Mouse (Mus musculus): ENCODE results near the gene Dusp23. TPM values are rescaled to one million over a fixed set of nuclear protein-coding genes. Genes with fewer than 3 reads are reported as not detected.

Dusp23 gene
- total and polyA plus RNA-seq, 2 experiments from 2014 or later = 3.8 to 9.0 TPM

DNA sequence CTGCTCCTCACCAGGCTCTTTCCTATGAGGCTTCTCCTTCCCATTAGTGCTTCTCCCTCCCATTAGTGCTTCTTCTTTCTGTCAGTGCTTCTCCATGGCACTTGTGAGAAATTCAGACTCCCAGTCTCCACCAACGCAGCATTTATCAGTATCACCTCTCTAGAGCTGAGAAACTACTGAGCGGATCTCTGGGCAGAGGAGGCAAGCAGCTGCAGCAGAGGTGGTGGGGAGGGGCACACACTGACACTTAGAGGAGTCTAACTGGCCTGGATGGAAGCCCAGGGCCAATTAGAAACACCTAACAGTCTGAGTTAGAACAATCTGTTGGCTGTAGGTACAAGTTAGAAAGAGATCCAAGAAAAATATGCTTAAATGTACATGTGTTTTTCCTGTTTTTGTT lies 6.0 kb upstream of the Dusp23 start:
- H3K27ac ChIP-seq = no peak overlapping the region
- ATAC-seq (no peak), DNase-seq (ENCODE audit: low spot score) (no peak)
- no peaks in the 10 kb centered on the region for H3K4me1 ChIP-seq (ENCODE audit: insufficient read depth, low read length)
- no peak overlapping the region for H3K4me2 ChIP-seq (ENCODE audit: low read depth, low read length)
- no peaks in the 10 kb centered on the region for H3K9me3 ChIP-seq (ENCODE audit: low read length)
- no peaks in the 10 kb centered on the region for H3K36me3 ChIP-seq (ENCODE audit: insufficient read depth, low read length)
- TF ChIP-seq CTCF (IDR thresholded peaks at IDR 0.05; ENCODE audit: low read depth) = no peak
- H3K4me3 ChIP-seq (ENCODE audit: low read length) = no peak overlapping the region
- WGBS = 69% methylated on average over 2 of the region's 2 CpGs
- H3K27me3 ChIP-seq (ENCODE audit: insufficient read depth, low read length) = no peaks in the 10 kb centered on the region
- no peak overlapping the region for H3K9ac ChIP-seq (replicated peaks; ENCODE audit: low read length)

GRCm38 (mm10) chr1:172637801-172638200 lies 5.0 kb upstream of the Dusp23 start:
- Histone ChIP-seq H3K4me3 (ENCODE audit: low read length) (no peak overlapping the region), H3K36me3 (ENCODE audit: insufficient read depth, low read length) (no peaks in the 10 kb centered on the region), H3K9me3 (ENCODE audit: low read length) (no peaks in the 10 kb centered on the region), H3K4me2 (ENCODE audit: low read depth, low read length) (no peak overlapping the region), H3K27me3 (ENCODE audit: insufficient read depth, low read length) (no peaks in the 10 kb centered on the region), H3K9ac (replicated peaks; ENCODE audit: low read length) (no peak overlapping the region), H3K4me1 (ENCODE audit: insufficient read depth, low read length) (no peaks in the 10 kb centered on the region), H3K27ac (no peak overlapping the region)
- DNase-seq (ENCODE audit: low spot score) (peak; percentile 58), ATAC-seq (no peak)
- WGBS = 76% methylated on average over 4 of the region's 4 CpGs
- peak; percentile 60 for TF ChIP-seq CTCF (IDR thresholded peaks at IDR 0.05; ENCODE audit: low read depth)

- TF ChIP-seq CTCF (IDR thresholded peaks at IDR 0.05; ENCODE audit: low read depth) = no peak
- Histone ChIP-seq H3K4me1 (ENCODE audit: insufficient read depth, low read length) (no peaks in the 10 kb centered on the region), H3K9me3 (ENCODE audit: low read length) (no peaks in the 10 kb centered on the region), H3K4me2 (ENCODE audit: low read depth, low read length) (no peak overlapping the region), H3K27ac (no peak overlapping the region), H3K36me3 (ENCODE audit: insufficient read depth, low read length) (no peaks in the 10 kb centered on the region), H3K27me3 (ENCODE audit: insufficient read depth, low read length) (no peaks in the 10 kb centered on the region), H3K4me3 (ENCODE audit: low read length) (no peak overlapping the region), H3K9ac (replicated peaks; ENCODE audit: low read length) (no peak overlapping the region)
- DNase-seq (ENCODE audit: low spot score) = no peak
- WGBS = 94% methylated on average over 5 of the region's 5 CpGs
- ATAC-seq = no peak
Observed at GRCm38 (mm10) chr1:172636266-172636665, 3.5 kb upstream of the Dusp23 start.

- DNase-seq (ENCODE audit: low spot score) (no peak), ATAC-seq (no peak)
- no peak overlapping the region for H3K27ac ChIP-seq
- no peak for TF ChIP-seq CTCF (IDR thresholded peaks at IDR 0.05; ENCODE audit: low read depth)
- no peaks in the 10 kb centered on the region for H3K9me3 ChIP-seq (ENCODE audit: low read length)
- no peaks in the 10 kb centered on the region for H3K36me3 ChIP-seq (ENCODE audit: insufficient read depth, low read length)
- H3K4me3 ChIP-seq (ENCODE audit: low read length) = no peak overlapping the region
- H3K27me3 ChIP-seq (ENCODE audit: insufficient read depth, low read length) = no peaks in the 10 kb centered on the region
- no peak overlapping the region for H3K4me2 ChIP-seq (ENCODE audit: low read depth, low read length)
- no peaks in the 10 kb centered on the region for H3K4me1 ChIP-seq (ENCODE audit: insufficient read depth, low read length)
- 50% methylated on average over 4 of the region's 4 CpGs for WGBS
- H3K9ac ChIP-seq (replicated peaks; ENCODE audit: low read length) = no peak overlapping the region
Observed at GRCm38 (mm10) chr1:172635258-172635657, 2.5 kb upstream of the Dusp23 start.

GRCm38 (mm10) chr1:172634136-172634535 lies 1.4 kb upstream of the Dusp23 start:
- Histone ChIP-seq H3K4me3 (ENCODE audit: low read length) (no peak overlapping the region), H3K27me3 (ENCODE audit: insufficient read depth, low read length) (no peaks in the 10 kb centered on the region), H3K27ac (0 out of 2 replicates have a peak overlapping the region, but pooled peaks have one; percentile 26), H3K4me2 (ENCODE audit: low read depth, low read length) (no peak overlapping the region), H3K9me3 (ENCODE audit: low read length) (no peaks in the 10 kb centered on the region), H3K36me3 (ENCODE audit: insufficient read depth, low read length) (no peaks in the 10 kb centered on the region), H3K4me1 (ENCODE audit: insufficient read depth, low read length) (no peaks in the 10 kb centered on the region), H3K9ac (replicated peaks; ENCODE audit: low read length) (no peak overlapping the region)
- ATAC-seq (no peak), DNase-seq (ENCODE audit: low spot score) (no peak)
- TF ChIP-seq CTCF (IDR thresholded peaks at IDR 0.05; ENCODE audit: low read depth) = no peak
- WGBS = 92% methylated on average over 2 of the region's 2 CpGs

GRCm38 (mm10) chr1:172631721-172632120 lies 1.0 kb downstream of the Dusp23 start:
- H3K4me2 ChIP-seq (ENCODE audit: low read depth, low read length) = no peak overlapping the region

DNA sequence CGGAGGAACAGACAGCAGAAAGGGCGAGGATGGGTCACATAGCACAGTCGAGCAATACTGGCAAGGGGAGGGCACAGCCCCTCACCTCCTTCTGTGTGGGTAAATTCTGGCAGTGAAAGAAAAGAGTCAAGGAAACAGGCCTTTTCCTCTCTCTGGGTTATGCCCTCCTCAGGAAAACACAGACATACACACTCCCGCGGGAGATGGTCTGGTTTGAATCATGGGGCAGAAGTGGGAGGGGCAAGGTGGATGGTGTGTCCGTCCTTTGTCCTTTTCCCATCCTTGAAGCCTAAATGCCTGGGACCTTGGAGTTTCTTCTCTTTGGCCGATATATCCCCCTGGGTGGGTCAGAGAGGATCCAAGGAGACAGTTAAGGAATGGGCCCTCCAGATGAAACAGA lies 2.9 kb downstream of the Dusp23 start:
- WGBS = 79% methylated on average over 7 of the region's 7 CpGs
- ATAC-seq (no peak), DNase-seq (ENCODE audit: low spot score) (no peak)
- Histone ChIP-seq H3K27me3 (ENCODE audit: insufficient read depth, low read length) (no peaks in the 10 kb centered on the region), H3K9me3 (ENCODE audit: low read length) (no peaks in the 10 kb centered on the region), H3K9ac (replicated peaks; ENCODE audit: low read length) (no peak overlapping the region), H3K4me1 (ENCODE audit: insufficient read depth, low read length) (no peaks in the 10 kb centered on the region), H3K27ac (no peak overlapping the region), H3K36me3 (ENCODE audit: insufficient read depth, low read length) (no peaks in the 10 kb centered on the region), H3K4me2 (ENCODE audit: low read depth, low read length) (no peak overlapping the region), H3K4me3 (ENCODE audit: low read length) (no peak overlapping the region)
- TF ChIP-seq CTCF (IDR thresholded peaks at IDR 0.05; ENCODE audit: low read depth) = no peak

More at GRCm38 (mm10) chr1:172631721-172632120, 1.0 kb downstream of the Dusp23 start:
- ATAC-seq = no peak
- no peak overlapping the region for H3K27ac ChIP-seq
- WGBS = 81% methylated on average over 5 of the region's 5 CpGs
- DNase-seq (ENCODE audit: low spot score) = no peak
- H3K9me3 ChIP-seq (ENCODE audit: low read length) = no peaks in the 10 kb centered on the region
- no peaks in the 10 kb centered on the region for H3K27me3 ChIP-seq (ENCODE audit: insufficient read depth, low read length)
- no peaks in the 10 kb centered on the region for H3K4me1 ChIP-seq (ENCODE audit: insufficient read depth, low read length)
- no peak overlapping the region for H3K9ac ChIP-seq (replicated peaks; ENCODE audit: low read length)
- H3K36me3 ChIP-seq (ENCODE audit: insufficient read depth, low read length) = no peaks in the 10 kb centered on the region
- H3K4me3 ChIP-seq (ENCODE audit: low read length) = no peak overlapping the region
- TF ChIP-seq CTCF (IDR thresholded peaks at IDR 0.05; ENCODE audit: low read depth) = no peak

Data from hindbrain, postnatal 0 days (tissue).